Mouse (Mus musculus) kidney, postnatal 10 days (tissue): Measurements from ENCODE around the gene Gbe1.

ENCODE experiments used
- DNase-seq: peaks from one replicate; pipeline ENCODE4 v3.0.0; 2021; ENCODE audit warnings: mixed read lengths

Gbe1 gene

GRCm38 (mm10) chr16:70358326-70358725 is 44.6 kb downstream of the Gbe1 start:
- DNase-seq = no peak

- no peak for DNase-seq
Observed at GRCm38 (mm10) chr16:70365229-70365628, 51.5 kb downstream of the Gbe1 start.

GRCm38 (mm10) chr16:70381045-70381444 is 67.3 kb downstream of the Gbe1 start:
- no peak for DNase-seq

- no peak for DNase-seq
Observed at GRCm38 (mm10) chr16:70385494-70385893, 71.7 kb downstream of the Gbe1 start.

DNA sequence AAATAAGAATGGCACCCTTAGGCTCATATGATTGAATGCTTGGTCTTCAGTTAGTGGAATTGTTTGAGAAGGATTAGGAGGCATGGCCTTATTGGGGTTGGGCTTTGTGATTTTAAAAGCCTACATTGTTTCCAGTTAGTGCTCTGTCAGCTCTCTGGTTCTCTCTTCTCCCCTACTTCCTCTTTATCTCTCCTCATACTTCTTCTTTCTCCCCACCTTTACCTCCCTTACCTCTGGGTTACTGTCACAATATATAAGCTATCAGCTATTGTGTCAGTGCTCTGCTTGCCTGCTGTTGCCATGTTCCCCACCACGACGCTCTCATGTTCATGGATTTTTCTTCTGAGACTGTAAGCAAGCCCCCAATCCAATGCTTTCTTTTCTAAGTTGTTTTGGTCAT is 73.6 kb downstream of the Gbe1 start:
- DNase-seq = no peak

GRCm38 (mm10) chr16:70395276-70395675 is 81.5 kb downstream of the Gbe1 start:
- DNase-seq = no peak

DNA sequence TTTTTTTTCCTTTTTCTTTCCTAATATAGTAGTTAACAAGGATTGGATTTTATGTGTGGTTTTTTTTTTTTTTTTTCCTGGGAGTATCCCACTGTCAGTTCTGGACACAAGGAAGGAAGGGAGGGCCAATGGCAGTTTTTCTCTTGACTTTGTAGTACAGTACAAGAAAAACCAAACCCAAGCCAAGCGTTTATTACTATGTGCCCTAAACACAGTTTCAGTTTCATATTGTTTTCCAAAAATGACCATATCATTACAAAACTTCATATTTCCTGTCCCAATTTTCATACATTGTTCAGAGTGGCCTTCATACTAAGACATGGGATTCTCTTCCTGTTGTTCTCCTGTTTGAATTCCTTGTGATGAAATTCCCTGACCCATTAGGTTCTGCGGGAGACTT is 94.0 kb downstream of the Gbe1 start:
- no peak for DNase-seq

DNA sequence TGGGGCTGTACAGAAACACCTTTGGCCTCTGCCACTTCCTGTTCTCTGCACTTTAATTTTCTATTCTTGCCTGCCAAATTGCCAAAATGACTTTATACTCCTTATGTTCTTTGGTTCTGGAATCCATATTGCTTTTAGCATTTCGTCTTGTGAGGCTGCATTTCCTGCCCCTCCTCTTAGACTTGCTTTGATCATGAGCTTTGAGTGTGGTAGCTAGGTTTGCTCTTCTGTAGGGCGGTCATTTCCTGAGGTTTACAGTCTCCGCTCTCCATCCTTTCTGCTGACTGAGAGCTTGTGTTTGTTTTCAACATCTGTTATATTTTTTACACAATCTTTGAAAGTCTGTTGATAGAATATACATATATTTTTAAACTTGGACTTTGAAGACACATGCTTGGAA is 107.3 kb downstream of the Gbe1 start:
- no peak for DNase-seq

DNA sequence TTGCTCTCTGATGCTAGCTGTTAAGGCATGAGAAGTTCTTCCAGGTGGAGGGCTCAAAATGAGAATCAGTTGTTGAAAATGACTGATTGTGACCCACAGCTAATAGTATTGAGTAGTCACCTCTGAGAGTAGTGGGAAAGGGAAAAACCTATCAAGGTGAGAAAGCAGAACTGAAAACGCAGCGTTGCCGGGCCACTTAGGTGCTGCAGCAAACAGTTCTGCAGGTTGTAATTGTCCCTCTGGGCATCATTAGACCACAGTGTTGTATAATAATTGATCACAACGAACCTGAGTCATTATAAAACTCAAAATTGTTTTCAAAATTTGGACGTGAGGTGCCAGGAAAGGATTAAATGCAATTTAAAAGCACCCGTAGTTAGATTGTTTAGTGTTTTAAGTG is 135.8 kb downstream of the Gbe1 start:
- no peak for DNase-seq

DNA sequence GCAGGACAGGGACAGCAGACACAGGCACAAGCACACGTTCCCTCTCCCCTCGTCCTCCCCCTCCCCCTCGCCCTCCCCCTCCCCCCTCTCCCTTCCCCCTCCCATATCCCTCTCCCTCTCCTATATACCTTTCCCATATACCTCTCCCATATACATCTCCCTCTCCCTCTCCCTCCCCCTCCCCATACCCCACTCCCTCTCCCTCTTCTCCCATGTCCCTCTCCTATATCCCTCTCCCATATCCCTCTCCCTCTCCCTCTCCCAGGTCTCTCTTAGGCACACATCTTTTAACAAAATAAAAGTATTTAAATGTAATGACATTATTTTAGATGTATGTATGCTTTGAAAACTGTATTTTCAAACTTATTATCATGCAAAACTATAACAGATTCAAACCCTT is 161.8 kb downstream of the Gbe1 start:
- no peak for DNase-seq

DNA sequence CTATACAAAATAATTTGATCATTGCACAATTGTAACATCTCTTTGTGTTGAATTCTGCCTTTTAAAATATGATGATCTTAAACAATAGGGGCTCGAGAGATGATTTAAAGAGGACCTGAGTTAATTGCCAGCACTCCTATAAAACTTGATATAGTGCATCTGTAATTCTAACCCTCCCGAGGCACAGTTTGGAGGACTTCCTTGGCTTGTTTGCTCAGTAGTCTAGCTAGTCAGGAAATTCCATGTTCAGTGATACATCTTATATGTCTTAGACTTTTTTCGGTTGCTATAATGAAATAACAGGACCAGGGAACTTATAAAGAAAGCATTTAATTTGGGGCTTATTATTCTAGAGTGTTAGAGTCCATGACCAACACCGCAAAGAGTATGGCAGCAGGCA is 162.4 kb downstream of the Gbe1 start:
- DNase-seq = no peak

GRCm38 (mm10) chr16:70480494-70480893 is 166.7 kb downstream of the Gbe1 start:
- DNase-seq = no peak

DNA sequence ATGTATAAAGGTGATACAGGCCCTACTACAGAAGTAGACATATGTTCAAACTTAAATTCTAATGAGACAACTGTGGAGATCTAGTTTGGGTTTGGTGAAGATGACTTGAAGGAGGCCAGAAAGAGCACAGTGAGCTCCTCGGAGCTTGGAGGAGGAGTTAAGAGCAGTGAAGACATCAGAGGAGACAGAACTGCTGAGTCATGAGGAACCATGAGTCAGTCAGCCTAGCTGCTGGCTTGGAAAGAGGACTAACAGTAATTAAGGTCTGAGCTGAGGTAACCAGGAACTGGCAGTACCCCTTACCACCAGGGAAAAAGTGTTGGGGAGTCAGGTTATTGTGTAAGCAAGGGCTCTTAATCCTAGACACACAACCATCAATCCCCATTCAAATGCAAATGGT is 192.7 kb downstream of the Gbe1 start:
- no peak for DNase-seq

GRCm38 (mm10) chr16:70510938-70511337 is 197.2 kb downstream of the Gbe1 start:
- DNase-seq = no peak

DNA sequence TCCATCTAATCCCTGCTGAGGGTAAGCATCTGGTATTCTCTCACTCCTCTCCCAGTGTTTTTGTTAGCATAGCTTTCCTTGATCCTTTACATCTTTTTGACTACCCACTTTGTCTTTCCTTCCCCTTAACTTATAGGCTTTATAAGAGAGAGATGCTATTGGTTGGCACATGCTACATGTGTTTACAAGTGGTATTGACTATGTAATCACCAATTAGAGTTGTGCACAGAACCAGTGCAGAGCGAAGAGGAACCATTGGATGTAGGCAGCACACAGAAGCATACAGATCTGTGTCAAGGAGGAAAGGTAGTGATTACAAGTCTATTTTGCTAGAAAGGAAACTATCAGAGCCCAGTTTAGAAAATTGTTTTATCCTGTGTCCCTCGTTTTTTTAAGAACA is 209.1 kb downstream of the Gbe1 start:
- DNase-seq = no peak

- no peak for DNase-seq
Observed at GRCm38 (mm10) chr16:70523566-70523965, 209.8 kb downstream of the Gbe1 start.

DNA sequence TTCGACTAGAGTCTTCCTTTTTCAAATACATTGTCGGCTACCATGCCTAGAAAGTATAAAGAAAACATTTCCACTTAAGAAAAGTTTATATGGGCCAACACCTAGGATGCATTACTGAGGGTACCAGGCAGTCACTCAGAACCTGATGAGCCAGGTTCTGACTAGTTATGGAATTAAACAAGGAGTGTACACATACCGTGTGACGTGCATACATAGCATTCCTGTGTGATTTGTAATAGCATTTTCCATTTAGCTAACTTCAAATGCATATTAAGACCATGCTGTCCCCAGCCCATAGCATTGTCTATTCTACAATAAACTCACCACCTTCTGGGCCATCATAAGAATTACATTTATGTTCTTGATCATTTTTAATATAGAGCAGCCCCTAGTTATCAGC is 210.5 kb downstream of the Gbe1 start:
- DNase-seq = no peak

GRCm38 (mm10) chr16:70527224-70527623 is 213.5 kb downstream of the Gbe1 start:
- DNase-seq = no peak

- DNase-seq = no peak
Observed at GRCm38 (mm10) chr16:70535224-70535623, 221.5 kb downstream of the Gbe1 start.

DNA sequence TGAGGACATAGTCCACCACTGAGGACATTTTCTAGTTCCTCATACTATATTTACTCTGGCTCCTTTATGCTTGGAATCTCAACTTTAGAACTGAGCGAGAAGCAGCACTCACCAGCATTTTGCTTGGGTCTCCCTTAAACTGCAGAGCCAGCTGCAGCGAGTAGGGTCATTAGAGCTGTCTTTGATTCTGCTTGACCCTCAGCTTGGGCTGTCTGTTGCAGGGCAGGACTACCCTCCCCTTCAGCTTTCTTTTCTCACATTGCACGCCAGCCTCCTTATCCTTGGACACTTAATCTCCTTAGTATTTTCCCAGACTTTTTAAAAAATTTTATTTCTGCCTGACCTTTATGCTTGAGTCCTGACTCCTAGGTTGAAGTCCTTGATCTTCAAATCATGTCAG is 237.1 kb downstream of the Gbe1 start:
- no peak for DNase-seq

- peak; percentile 83 for DNase-seq
Observed at GRCm38 (mm10) chr16:70561635-70562348, 248.0 kb downstream of the Gbe1 start.

- DNase-seq = no peak
Observed at GRCm38 (mm10) chr16:70562574-70562973, 248.8 kb downstream of the Gbe1 start.

GRCm38 (mm10) chr16:70563456-70563855 is 249.7 kb downstream of the Gbe1 start:
- peak; percentile 30 for DNase-seq

DNA sequence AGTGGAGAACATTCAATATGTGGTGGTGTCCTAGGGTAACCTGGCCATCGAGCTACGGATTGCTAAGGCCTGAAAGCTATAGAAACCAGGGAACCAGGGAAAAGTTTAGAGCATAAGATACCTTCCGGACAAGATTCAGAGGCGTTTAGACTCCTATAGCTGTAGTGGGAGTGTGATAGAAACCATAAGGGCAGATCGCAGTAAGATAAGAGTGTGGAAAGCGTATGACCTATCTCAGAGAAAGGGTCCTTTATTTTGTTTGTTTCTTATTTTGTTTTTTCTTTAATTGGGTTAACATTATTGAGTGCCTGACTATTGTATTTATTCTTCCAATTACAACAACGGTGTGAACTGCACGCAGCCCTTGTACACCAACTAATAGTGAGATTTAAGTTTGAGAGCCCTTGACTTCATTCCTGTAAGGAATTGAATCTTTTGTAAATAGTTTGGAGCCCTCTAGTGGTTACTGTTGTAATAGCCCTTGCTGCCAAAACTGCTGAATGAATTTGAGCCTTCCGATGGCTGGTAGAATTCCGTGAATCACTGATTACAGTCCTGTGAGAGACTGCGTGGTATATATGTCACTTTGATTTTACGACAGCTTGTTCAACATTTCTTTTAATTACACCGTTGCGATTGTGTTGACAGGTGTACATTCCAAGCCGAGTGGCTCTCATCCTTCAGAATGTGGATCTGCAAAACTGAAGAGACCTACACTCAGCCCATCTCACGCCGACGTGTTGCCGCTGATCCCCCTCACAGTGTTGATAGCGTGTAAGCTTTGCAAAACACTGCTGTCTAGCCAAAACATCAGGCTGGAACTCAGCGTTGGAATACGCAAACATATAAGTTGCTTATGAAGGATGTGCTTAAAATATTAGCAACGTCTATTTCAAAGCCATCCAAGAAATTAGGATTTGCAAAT is 254.9 kb downstream of the Gbe1 start:
- peak; percentile 55 for DNase-seq
